Mouse (Mus musculus) urinary bladder, adult 18-20 months (tissue): Measurements from ENCODE around the gene Haus8.
A peak's percentile ranks its signal among the peaks of the same experiment; 100 is the strongest.
"Not testable (repeated sequence)": the region's sequence is repeated elsewhere in the genome, so short reads cannot be mapped to it uniquely, and the experiment has no call there.

Source experiments
- DNase-seq, 2 experiments: peaks; one replicate each; pipeline ENCODE4 v3.0.0; 2022; ENCODE audit warnings: low spot score in 2 of 2, mixed read lengths in 2 of 2

Gene Haus8

GRCm38 (mm10) chr8:71286223-71286622 is 13.5 kb upstream of the Haus8 start:
- not testable (repeated sequence) for DNase-seq

GRCm38 (mm10) chr8:71282621-71283020 is 9.9 kb upstream of the Haus8 start:
- no peak for DNase-seq

- DNase-seq = not testable (repeated sequence)
Measured at GRCm38 (mm10) chr8:71281731-71282130, 9.0 kb upstream of the Haus8 start.

- not testable (repeated sequence) for DNase-seq
Measured at GRCm38 (mm10) chr8:71279409-71279808, 6.7 kb upstream of the Haus8 start.

- no peak for DNase-seq
Measured at GRCm38 (mm10) chr8:71276166-71276565, 3.4 kb upstream of the Haus8 start.

GRCm38 (mm10) chr8:71274478-71274877 is 1.7 kb upstream of the Haus8 start:
- no peak for DNase-seq

- DNase-seq = peak in 1 of 2 experiments; percentile 46
Measured at GRCm38 (mm10) chr8:71273151-71273510, 397 bp upstream of the Haus8 start.

GRCm38 (mm10) chr8:71271630-71272029 is 1.1 kb downstream of the Haus8 start:
- DNase-seq = no peak

- not testable (repeated sequence) for DNase-seq
Measured at GRCm38 (mm10) chr8:71268286-71268685, 4.4 kb downstream of the Haus8 start.

GRCm38 (mm10) chr8:71267690-71268089 is 5.0 kb downstream of the Haus8 start:
- DNase-seq = no peak

- DNase-seq = no peak
Measured at GRCm38 (mm10) chr8:71261234-71261633, 11.5 kb downstream of the Haus8 start.

GRCm38 (mm10) chr8:71256545-71257232 is 16.0 kb downstream of the Haus8 start:
- DNase-seq = peak in 1 of 2 experiments; percentile 24

- no peak for DNase-seq
Measured at GRCm38 (mm10) chr8:71248203-71248602, 24.5 kb downstream of the Haus8 start.

- no peak for DNase-seq
Measured at GRCm38 (mm10) chr8:71242757-71243156, 30.0 kb downstream of the Haus8 start.

- DNase-seq = no peak
Measured at GRCm38 (mm10) chr8:71224560-71224959, 48.2 kb downstream of the Haus8 start.

- DNase-seq = not testable (repeated sequence)
Measured at GRCm38 (mm10) chr8:71214266-71214665, 58.5 kb downstream of the Haus8 start.

- peak in 1 of 2 experiments; percentile 72 for DNase-seq
Measured at GRCm38 (mm10) chr8:71205541-71205967, 67.2 kb downstream of the Haus8 start.
